Comparison of ENCODE assay signal across 18 mouse cellular contexts in the genomic region with DNA sequence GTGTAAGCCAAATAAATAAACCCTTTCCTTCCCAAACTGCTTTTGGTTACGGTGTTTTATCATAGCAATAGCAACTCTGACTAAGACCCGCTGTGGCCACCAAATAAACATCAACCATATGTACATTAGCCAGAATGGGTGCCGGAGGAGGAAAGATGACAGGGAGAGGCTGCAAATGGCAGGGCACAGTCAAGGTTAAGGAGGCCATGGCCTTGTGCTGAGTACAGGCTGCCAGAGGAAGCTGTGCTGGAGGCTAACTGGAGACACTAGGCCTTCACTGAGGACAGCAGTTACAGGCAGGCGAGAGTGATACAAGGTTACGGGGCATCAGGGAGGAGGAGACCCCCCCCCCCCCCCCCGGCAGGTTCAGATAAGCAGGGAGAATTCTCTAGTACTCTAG. TPM values are rescaled to one million over a fixed set of nuclear protein-coding genes. Genes with fewer than 3 reads are reported as not detected.
"Had no signal": no experiment of that assay in that cellular context is flagged by ENCODE, and none has a peak within 500 bp of the region (broad histone marks: within the 10 kb centered on the region; RNA-seq: fewer than 3 reads in every experiment).

No protein-coding gene starts in this region.

- H3K27ac ChIP-seq: kidney, embryonic 15.5 days; left cerebral cortex, adult 2 months; liver, embryonic 13.5 days had no signal

- H3K4me3 ChIP-seq: kidney, embryonic 15.5 days; left cerebral cortex, adult 2 months; liver, embryonic 13.5 days had no signal

- H3K27me3 ChIP-seq: kidney, embryonic 15.5 days; liver, embryonic 13.5 days had no signal

- DNase-seq: kidney, adult 2 months; kidney, postnatal 10 days; layer of hippocampus, postnatal 36 days; liver, embryonic 13.5 days; lung, adult 2 months; lung, postnatal 14 days; lung, postnatal 4 days; midbrain, embryonic 14.5 days; right cerebral cortex, adult 18-20 months; right cerebral cortex, postnatal 14 days; right cerebral cortex, postnatal 4 days; thymus, adult 2 months; thymus, postnatal 14 days; thymus, postnatal 4 days had no signal

- H3K9me3 ChIP-seq: kidney, embryonic 15.5 days; liver, embryonic 13.5 days had no signal

- H3K4me2 ChIP-seq: kidney, embryonic 15.5 days; liver, embryonic 13.5 days; midbrain, embryonic 11.5 days had no signal

- H3K9ac ChIP-seq: kidney, embryonic 15.5 days; liver, embryonic 13.5 days had no signal

- H3K4me1 ChIP-seq: liver, embryonic 13.5 days had no signal

RNA-seq across cellular contexts. Expression of a gene that starts 16.7 kb away (rescaled TPM):
- total RNA-seq: megakaryocyte-erythroid progenitor cell, adult 5-6 weeks had no signal
